Mouse (Mus musculus): Measurements from ENCODE around the gene Sec1.
A peak's percentile ranks its signal among the peaks of the same experiment; 100 is the strongest.

Sec1 gene

GRCm38 (mm10) chr7:45717918-45718297 is 23.7 kb upstream of the Sec1 start, which contains the start of gene Sphk2:
TSS of gene Sphk2 (minus strand) at chr7:45718002.
- DNase-seq (ENCODE audit: low read depth): peak; percentile 99

GRCm38 (mm10) chr7:45716952-45717917 is 23.0 kb upstream of the Sec1 start:
- peak; percentile 82 for DNase-seq (ENCODE audit: low read depth)

DNA sequence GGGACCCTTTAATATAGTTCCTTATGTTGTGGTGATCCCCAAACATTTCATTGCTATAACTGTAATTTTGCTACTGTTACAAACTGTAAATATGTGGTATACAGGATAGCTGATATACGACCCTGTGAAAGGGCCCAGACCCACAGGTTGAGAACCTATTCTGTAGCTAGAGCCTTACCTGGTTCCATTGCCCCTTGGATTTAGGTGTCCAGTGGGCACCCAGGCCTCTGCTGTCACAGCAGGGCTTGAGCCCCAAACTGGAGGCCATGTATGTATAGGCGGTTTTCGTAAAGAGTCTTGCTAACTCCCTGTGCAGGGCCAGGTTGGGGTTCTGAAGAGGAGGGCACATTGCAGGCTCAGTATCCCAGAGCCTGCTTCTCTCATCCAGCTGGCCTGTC is 22.3 kb upstream of the Sec1 start:
- no peak for DNase-seq (ENCODE audit: low read depth)

- peak; percentile 65 for DNase-seq (ENCODE audit: low read depth)
Observed at GRCm38 (mm10) chr7:45715741-45716459, 21.7 kb upstream of the Sec1 start.

- peak; percentile 97 for DNase-seq (ENCODE audit: low read depth)
Observed at GRCm38 (mm10) chr7:45715090-45715708, 21.0 kb upstream of the Sec1 start, which contains the start of gene Rpl18. TSS of gene Rpl18 (plus strand) at chr7:45715457.

DNA sequence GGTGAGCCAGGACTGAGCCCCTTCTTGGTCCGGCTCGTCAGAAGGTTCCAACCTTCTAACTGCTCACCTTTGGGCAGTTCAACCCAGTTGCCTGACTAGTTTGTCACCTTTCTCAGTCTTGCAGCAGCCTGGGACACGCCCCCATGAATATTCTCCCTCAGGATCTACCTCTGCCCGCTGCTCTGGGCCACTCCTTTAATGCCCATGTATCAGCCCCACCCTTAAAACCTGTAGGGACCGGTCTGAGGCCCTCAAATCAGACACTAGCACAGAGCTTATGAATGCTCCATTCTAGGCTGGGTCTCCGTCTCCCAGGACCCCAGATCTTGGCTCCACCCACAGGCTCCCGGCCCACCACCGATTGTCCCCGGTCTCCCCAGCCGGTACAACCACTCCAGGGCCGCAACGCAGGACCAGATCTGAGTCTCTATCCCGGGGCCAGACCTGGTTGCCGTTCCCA is 20.5 kb upstream of the Sec1 start:
- no peak for DNase-seq (ENCODE audit: low read depth)

- no peak for DNase-seq (ENCODE audit: low read depth)
Observed at GRCm38 (mm10) chr7:45713881-45714520, 19.8 kb upstream of the Sec1 start.

DNA sequence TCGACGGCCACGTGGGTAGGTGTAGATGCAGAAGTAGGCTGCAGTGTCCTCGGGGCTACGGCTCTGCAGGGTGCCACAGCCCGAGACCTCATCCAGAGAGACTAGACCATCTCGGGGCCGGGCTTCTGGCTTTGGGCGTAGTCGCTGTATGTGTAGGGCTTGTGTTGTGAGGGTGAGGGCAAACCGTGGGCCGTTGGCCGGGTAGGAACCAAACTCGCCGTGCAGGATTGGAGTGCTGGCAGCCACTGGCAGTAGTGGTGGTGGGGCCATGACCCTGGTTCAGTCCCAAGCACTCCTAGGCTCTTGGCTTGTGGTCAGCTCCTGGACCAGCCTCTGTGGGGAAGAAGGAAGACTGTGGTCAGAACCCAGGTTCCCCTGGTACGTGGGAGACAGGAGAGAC is 19.2 kb upstream of the Sec1 start:
- no peak for DNase-seq (ENCODE audit: low read depth)

GRCm38 (mm10) chr7:45712022-45712757 is 18.0 kb upstream of the Sec1 start:
- no peak for DNase-seq (ENCODE audit: low read depth)

DNA sequence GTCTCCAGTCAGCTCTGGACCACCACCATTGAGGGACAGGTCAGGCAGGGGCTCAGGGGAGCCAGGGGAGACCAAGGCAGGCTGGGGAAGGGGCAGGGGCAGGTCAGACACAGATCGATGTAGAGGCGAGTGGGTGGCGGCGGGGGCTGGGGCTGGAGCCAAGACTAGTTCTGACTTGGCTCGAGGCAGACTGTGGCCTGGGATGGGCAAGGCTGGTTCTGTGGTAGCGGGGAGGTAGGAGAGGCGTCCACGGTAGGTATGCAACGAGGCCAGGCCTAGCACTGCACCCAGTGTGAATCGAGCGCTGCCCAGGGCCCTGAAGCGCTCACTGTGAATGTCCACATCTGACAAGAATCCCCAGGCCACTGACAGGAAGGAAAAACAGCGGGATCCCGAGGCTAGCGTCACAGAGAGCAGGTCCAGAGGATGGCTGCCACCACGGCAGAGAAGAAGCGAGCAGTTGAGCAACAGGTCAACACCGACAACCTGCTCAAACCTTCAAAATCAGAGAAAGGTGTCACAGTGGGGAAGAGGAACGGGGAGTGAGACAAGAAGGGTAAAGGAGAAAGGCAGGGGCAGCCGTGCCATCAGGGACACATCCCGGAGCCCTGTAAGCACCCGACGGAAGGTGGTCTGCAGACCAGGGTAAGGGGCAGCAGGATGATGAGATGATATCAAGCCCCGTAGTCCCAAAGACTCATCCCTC is 17.3 kb upstream of the Sec1 start:
- no peak for DNase-seq (ENCODE audit: low read depth)

DNA sequence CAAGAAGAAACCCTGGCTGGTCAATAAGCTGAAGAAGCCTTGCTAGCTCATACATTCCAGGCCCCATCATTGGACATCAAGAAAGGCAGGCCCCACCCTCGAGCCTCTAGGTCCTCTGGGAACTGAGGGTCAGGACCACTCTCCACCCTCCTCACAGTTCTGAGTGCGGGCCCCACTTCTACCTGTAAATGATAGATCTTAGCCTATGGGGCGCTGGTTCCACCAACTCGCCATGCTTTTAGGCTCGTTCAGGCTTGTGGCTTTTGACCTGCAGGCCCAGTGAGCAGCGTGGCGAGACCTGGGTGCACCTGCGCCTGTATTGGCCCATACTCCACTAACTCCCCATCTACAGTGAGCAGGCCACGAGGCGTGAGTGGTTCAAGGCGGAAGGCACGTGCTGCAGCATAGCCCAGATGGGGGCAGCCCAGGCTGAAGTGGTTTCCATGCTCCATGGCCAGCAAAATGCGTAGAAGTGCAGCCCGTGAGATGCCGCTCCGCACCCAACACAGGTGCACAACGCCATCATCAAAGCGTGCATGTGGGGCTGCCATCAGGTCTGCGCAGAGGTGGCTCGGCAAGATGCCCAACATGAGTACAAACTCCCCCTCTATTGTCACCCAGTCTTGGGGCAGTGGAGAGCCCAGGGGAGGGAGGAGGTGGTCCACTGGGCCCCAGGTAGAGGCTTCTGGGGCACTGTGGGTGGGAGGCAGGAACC is 16.4 kb upstream of the Sec1 start:
- no peak for DNase-seq (ENCODE audit: low read depth)

- DNase-seq (ENCODE audit: low read depth): no peak
Observed at GRCm38 (mm10) chr7:45709677-45710355, 15.6 kb upstream of the Sec1 start.

DNA sequence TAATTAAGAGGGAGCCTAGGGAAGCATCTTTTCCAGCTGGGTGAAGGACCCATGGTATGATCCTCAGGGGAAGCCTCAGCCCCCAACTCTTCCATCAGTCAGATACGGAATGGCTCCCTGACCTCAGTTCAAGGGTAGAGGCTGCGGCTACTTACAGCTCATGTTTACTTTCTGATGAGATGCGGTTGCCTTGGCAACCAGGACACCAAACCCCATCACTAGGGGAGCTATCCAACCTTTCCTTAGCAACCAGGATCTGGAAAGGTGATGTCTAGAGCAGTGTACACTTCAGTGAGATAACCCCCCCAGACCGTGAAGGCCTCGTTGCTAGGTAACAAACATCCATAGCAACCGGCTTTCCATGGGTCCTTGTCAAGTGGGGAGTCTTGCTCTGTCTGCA is 14.8 kb upstream of the Sec1 start:
- no peak for DNase-seq (ENCODE audit: low read depth)

DNA sequence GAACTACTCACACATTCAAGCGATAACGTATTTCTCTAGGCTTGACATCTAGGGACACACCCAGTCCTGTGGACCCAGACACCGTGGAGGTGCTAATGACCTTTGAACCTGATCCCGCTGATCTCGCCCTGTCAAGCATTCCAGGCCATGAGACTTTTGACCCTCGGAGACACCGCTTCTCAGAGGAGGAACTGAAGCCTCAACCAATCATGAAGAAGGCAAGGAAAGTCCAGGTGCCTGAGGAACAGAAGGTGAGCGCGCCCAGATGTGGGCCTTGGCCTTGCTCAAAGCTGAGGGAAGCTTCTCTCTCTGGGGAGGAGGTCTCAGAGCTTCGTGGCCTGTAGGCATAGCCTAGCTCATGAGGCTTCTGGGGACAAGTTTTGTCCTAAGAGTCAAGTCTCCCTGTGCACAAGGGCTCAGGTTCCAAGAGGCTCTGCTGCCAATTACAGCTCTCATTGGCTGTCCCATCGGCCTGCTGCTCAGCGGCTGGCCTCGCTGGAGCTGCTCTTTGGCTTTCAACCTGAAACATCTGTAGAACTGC is 14.1 kb upstream of the Sec1 start:
- peak; percentile 38 for DNase-seq (ENCODE audit: low read depth)

GRCm38 (mm10) chr7:45707375-45707967 is 13.3 kb upstream of the Sec1 start:
- peak; percentile 98 for DNase-seq (ENCODE audit: low read depth)

- peak; percentile 93 for DNase-seq (ENCODE audit: low read depth)
Observed at GRCm38 (mm10) chr7:45706721-45707241, 12.6 kb upstream of the Sec1 start.

DNA sequence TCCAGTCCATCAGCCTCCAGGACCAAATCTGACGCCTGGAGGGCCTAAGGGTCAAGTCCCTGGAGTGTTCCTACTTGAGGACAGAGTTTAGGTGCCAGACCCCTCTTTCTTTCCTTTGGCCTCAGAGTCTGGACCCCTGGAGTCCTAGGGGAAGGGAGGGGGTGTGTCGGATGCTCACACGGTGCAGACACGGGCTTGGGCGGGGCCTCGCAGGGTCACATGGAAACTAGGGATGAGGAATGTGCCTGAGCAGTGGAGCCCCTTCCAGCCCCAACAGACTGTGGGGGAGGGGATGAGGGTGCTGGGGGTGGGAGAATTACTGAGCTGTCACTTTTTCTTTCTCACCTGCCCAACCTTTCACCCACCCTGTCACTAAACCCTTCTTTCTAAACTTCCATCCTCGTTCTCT is 11.7 kb upstream of the Sec1 start:
- peak; percentile 79 for DNase-seq (ENCODE audit: low read depth)

GRCm38 (mm10) chr7:45705443-45705864 is 11.3 kb upstream of the Sec1 start:
- no peak for DNase-seq (ENCODE audit: low read depth)

All from 416B (cell line).